Mouse (Mus musculus) heart, embryonic 16.5 days (tissue): ENCODE measurements at regions not wholly inside any gene's neighbourhood (a gene's known extent, or its start where the extent isn't known, plus 50 kb on each side); places are given as distances from the start of the nearest gene placed in this dataset.

Source experiments
- ATAC-seq: fragments of 200-750 bp; cut with Nextera tagmentation; replicated peaks from 2 replicates; pipeline ENCODE4 v1.8.0; 2017; ENCODE audit warnings: moderate number of reproducible peaks; ENCODE audit not compliant: insufficient read depth, low FRiP score; ENCODE audit errors: extremely low read depth
- H3K27ac ChIP-seq: fragments of 300-500 bp; sonication (generic); 2 replicates; pipeline ENCODE4 v1.5.1; 2014; ENCODE audit warnings: mild to moderate bottlenecking, low read length, control low read depth, moderate library complexity
- H3K27me3 ChIP-seq: fragments of 300-500 bp; sonication (generic); 2 replicates; pipeline ENCODE4 v1.6.1; 2014; ENCODE audit warnings: low read length, mixed read lengths; ENCODE audit not compliant: control insufficient read depth, insufficient read depth
- H3K36me3 ChIP-seq: fragments of 300-500 bp; sonication (generic); 2 replicates; pipeline ENCODE4 v1.6.1; 2014; ENCODE audit not compliant: control insufficient read depth, insufficient read depth
- H3K4me1 ChIP-seq: fragments of 300-500 bp; sonication (generic); 2 replicates; pipeline ENCODE4 v1.6.1; 2014; ENCODE audit warnings: low read length, mixed read lengths; ENCODE audit not compliant: control insufficient read depth, insufficient read depth
- H3K4me2 ChIP-seq: fragments of 300-500 bp; sonication (generic); 2 replicates; pipeline ENCODE4 v1.6.1; 2014; ENCODE audit warnings: low read depth, mild to moderate bottlenecking, control low read depth, low read length
- H3K4me3 ChIP-seq: fragments of 300-500 bp; sonication (generic); 2 replicates; pipeline ENCODE4 v1.5.1; 2014; ENCODE audit warnings: mild to moderate bottlenecking, control low read depth, low read length
- H3K9ac ChIP-seq: fragments of 300-500 bp; sonication (generic); 2 replicates; pipeline ENCODE4 v1.6.1; 2014; ENCODE audit warnings: low read length, control low read depth
- H3K9me3 ChIP-seq: fragments of 300-500 bp; sonication (generic); replicated peaks from 2 replicates; pipeline ENCODE4 v1.6.1; 2016; ENCODE audit warnings: low read length; ENCODE audit not compliant: control insufficient read depth
- WGBS: fragments of 180-500 bp; shearing (Covaris S2); extraction: QIAGEN DNeasy Blood & Tissue Kit; methylation state at CpG from one replicate; pipeline ENCODE4 v1.1.7; 2014; 5-methylcytosine and 5-hydroxymethylcytosine counted together

DNA sequence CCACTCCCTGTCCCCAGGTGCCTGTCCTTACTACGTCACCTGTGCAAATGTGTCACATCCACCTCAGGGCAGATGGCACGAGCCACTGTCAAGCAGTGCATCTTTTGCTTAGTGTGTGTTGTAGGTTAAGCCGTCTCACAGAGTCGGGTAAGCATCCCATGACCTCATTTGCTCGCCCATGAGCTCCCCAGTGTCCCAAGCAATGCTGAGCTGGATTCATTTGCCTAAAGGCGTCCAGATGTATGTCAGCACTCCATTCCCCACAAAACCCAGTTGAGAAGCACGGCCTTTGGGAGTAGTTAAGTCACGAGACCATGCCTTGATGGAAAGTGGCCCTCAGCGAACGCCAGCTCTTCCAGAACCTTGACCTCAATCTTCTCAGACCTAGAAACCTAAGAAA lies 242.7 kb upstream of the Sulf2 start:
- 75% methylated on average over 10 of the region's 10 CpGs for WGBS
- H3K9ac ChIP-seq: peak overlapping the region; percentile 61; the same call in 1 of the 2 replicates

GRCm38 (mm10) chr2:166394666-166395065 lies 239.2 kb upstream of the Sulf2 start:
- Histone ChIP-seq H3K9ac (no peak overlapping the region), H3K4me1 (peaks cover 27% of the 10 kb centered on the region), H3K27me3 (no peaks in the 10 kb centered on the region), H3K4me3 (no peak overlapping the region), H3K27ac (no peak overlapping the region), H3K9me3 (no peaks in the 10 kb centered on the region), H3K4me2 (no peak overlapping the region), H3K36me3 (no peaks in the 10 kb centered on the region)
- no peak for ATAC-seq
- WGBS: 70% methylated on average over 13 of the region's 13 CpGs

More for the DNA sequence above, 242.7 kb upstream of the Sulf2 start:
- peaks cover 41% of the 10 kb centered on the region for H3K4me1 ChIP-seq
- H3K4me2 ChIP-seq: no peak overlapping the region
- no peak for ATAC-seq
- no peaks in the 10 kb centered on the region for H3K27me3 ChIP-seq
- no peaks in the 10 kb centered on the region for H3K9me3 ChIP-seq
- no peaks in the 10 kb centered on the region for H3K36me3 ChIP-seq
- peak overlapping the region; percentile 91 for H3K27ac ChIP-seq
- no peak overlapping the region for H3K4me3 ChIP-seq

- peak overlapping the region; percentile 41 for H3K27ac ChIP-seq
- H3K27me3 ChIP-seq: no peaks in the 10 kb centered on the region
- H3K4me2 ChIP-seq: no peak overlapping the region
- H3K9ac ChIP-seq: no peak overlapping the region
- ATAC-seq: peak; percentile 39
- H3K9me3 ChIP-seq: no peaks in the 10 kb centered on the region
- WGBS: 14% methylated on average over 5 of the region's 5 CpGs
- peaks cover 3% of the 10 kb centered on the region for H3K4me1 ChIP-seq
- no peaks in the 10 kb centered on the region for H3K36me3 ChIP-seq
- H3K4me3 ChIP-seq: no peak overlapping the region
These were observed 235.7 kb upstream of the Sulf2 start for GRCm38 (mm10) chr2:166391176-166391575.

DNA sequence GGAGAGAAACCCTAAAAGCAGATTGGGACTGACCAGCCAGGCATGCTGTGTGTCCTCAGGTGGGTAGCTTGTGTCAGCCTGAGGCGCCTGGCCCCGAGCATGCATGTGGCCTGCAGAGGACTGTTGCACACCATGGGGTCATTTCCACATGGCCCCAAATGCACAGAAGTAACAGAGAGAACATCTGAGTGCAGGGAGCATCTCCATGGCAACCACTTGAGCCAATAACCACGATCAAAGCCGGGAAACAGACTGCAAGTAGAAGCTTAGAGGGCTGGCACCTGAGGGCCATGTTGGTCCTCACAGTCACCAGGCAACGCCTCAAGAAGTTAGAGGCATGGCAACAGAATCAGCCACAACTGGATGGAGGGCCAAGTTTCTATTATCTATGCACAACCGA lies 232.6 kb upstream of the Sulf2 start:
- peaks cover 3% of the 10 kb centered on the region for H3K4me1 ChIP-seq
- H3K9ac ChIP-seq: no peak overlapping the region
- H3K9me3 ChIP-seq: no peaks in the 10 kb centered on the region
- ATAC-seq: no peak
- no peaks in the 10 kb centered on the region for H3K27me3 ChIP-seq
- no peak overlapping the region for H3K4me3 ChIP-seq
- WGBS: 67% methylated on average over 6 of the region's 6 CpGs
- H3K27ac ChIP-seq: no peak overlapping the region
- no peaks in the 10 kb centered on the region for H3K36me3 ChIP-seq
- H3K4me2 ChIP-seq: no peak overlapping the region

- WGBS: 71% methylated on average over 5 of the region's 5 CpGs
- Histone ChIP-seq H3K4me1 (peaks cover 3% of the 10 kb centered on the region), H3K4me2 (no peak overlapping the region), H3K36me3 (no peaks in the 10 kb centered on the region), H3K9ac (no peak overlapping the region), H3K27ac (no peak overlapping the region), H3K4me3 (no peak overlapping the region), H3K9me3 (no peaks in the 10 kb centered on the region), H3K27me3 (no peaks in the 10 kb centered on the region)
- no peak for ATAC-seq
These were observed 231.4 kb upstream of the Sulf2 start for GRCm38 (mm10) chr2:166386817-166387216.

DNA sequence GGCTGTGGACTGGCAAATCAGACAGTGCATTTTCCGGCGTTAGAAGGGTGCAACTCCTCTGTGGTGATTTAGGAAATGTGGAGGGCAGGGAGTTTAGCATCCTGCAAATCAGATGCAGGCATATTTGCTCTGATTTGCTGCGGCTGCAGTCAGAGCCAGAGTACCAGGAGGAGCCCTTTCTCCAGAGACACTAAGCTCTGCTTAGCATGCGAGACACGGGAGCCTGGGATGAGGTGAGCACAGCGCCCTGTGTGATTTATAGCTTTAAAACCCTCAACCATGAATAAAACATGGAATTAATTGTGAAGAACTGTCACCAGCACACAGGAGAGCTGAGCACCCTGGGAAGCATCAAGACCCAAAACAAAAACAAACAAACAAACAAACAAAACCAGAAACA lies 229.1 kb upstream of the Sulf2 start:
- WGBS: 70% methylated on average over 6 of the region's 6 CpGs
- Histone ChIP-seq H3K27ac (no peak overlapping the region), H3K9ac (no peak overlapping the region), H3K9me3 (no peaks in the 10 kb centered on the region), H3K4me1 (no peaks in the 10 kb centered on the region), H3K27me3 (no peaks in the 10 kb centered on the region), H3K4me2 (no peak overlapping the region), H3K36me3 (no peaks in the 10 kb centered on the region), H3K4me3 (no peak overlapping the region)
- no peak for ATAC-seq

DNA sequence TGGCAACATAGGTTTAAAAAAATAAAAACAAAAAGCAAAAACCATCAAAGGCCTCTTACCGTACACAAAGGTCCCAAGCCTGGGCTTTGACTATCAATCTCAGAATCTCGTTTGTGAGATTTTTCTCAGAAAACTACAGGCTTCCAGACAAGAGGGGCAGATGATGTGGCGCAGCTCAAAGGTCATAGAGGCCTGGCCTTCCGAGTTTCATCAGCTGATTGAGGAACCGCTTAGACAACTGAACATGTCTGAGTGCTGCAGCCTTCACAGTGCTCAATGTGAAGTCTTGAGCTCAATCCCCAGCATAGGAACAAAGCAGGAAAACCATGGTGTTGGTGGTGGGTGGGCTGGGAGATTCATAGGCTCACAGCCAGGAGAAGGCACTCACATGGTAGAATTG lies 227.9 kb upstream of the Sulf2 start:
- Histone ChIP-seq H3K4me2 (no peak overlapping the region), H3K36me3 (no peaks in the 10 kb centered on the region), H3K27ac (no peak overlapping the region), H3K9me3 (no peaks in the 10 kb centered on the region), H3K4me1 (no peaks in the 10 kb centered on the region), H3K9ac (no peak overlapping the region), H3K4me3 (no peak overlapping the region), H3K27me3 (no peaks in the 10 kb centered on the region)
- WGBS: 89% methylated on average over 5 of the region's 5 CpGs
- no peak for ATAC-seq

- WGBS: 79% methylated on average over 7 of the region's 7 CpGs
- Histone ChIP-seq H3K27ac (no peak overlapping the region), H3K9me3 (no peaks in the 10 kb centered on the region), H3K36me3 (no peaks in the 10 kb centered on the region), H3K9ac (no peak overlapping the region), H3K4me3 (no peak overlapping the region), H3K4me1 (no peaks in the 10 kb centered on the region), H3K4me2 (no peak overlapping the region), H3K27me3 (no peaks in the 10 kb centered on the region)
- ATAC-seq: no peak
These were observed 226.7 kb upstream of the Sulf2 start for GRCm38 (mm10) chr2:166382180-166382579.

GRCm38 (mm10) chr2:166380854-166381253 lies 225.4 kb upstream of the Sulf2 start:
- no peaks in the 10 kb centered on the region for H3K36me3 ChIP-seq
- H3K4me2 ChIP-seq: no peak overlapping the region
- no peak for ATAC-seq
- 69% methylated on average over 9 of the region's 9 CpGs for WGBS
- no peak overlapping the region for H3K27ac ChIP-seq
- H3K9ac ChIP-seq: no peak overlapping the region
- no peaks in the 10 kb centered on the region for H3K9me3 ChIP-seq
- no peaks in the 10 kb centered on the region for H3K27me3 ChIP-seq
- H3K4me3 ChIP-seq: no peak overlapping the region
- H3K4me1 ChIP-seq: no peaks in the 10 kb centered on the region

GRCm38 (mm10) chr2:166378325-166378724 lies 222.9 kb upstream of the Sulf2 start:
- H3K4me3 ChIP-seq: no peak overlapping the region
- H3K36me3 ChIP-seq: no peaks in the 10 kb centered on the region
- H3K9ac ChIP-seq: no peak overlapping the region
- H3K4me1 ChIP-seq: no peaks in the 10 kb centered on the region
- no peaks in the 10 kb centered on the region for H3K27me3 ChIP-seq
- WGBS: 66% methylated on average over 3 of the region's 3 CpGs
- no peak for ATAC-seq
- H3K4me2 ChIP-seq: no peak overlapping the region
- H3K9me3 ChIP-seq: no peaks in the 10 kb centered on the region
- H3K27ac ChIP-seq: no peak overlapping the region
